Mouse (Mus musculus) CH12.LX (cell line): ENCODE measurements around the gene Cacng2. TPM values are rescaled to one million over a fixed set of nuclear protein-coding genes. Genes with fewer than 3 reads are reported as not detected.

Experiments
- DNase-seq: peaks from one replicate; pipeline ENCODE4 v3.0.0-alpha.2; 2013; ENCODE audit errors: extremely low read depth
- H3K27ac ChIP-seq: 2 replicates; pipeline ENCODE4 v1.5.1; 2012; ENCODE audit warnings: low read depth, mild to moderate bottlenecking, control low read depth, moderate library complexity; ENCODE audit not compliant: insufficient read depth
- H3K27me3 ChIP-seq: replicated peaks from 2 replicates; pipeline ENCODE3; 2012; ENCODE audit warnings: inconsistent platforms
- H3K36me3 ChIP-seq, 2 experiments: replicated peaks in 1 of 2; 2 replicates each; pipeline versions ENCODE3 to v1.6.1; 2012; ENCODE audit warnings: inconsistent platforms in 1 of 2, low read length in 1 of 2, mild to moderate bottlenecking in 1 of 2, mixed read lengths in 1 of 2, moderate library complexity in 1 of 2; ENCODE audit not compliant: control insufficient read depth in 1 of 2, insufficient read depth in 1 of 2
- H3K4me1 ChIP-seq, 2 experiments: 2 replicates each; pipeline ENCODE4 v1.6.1; 2012; ENCODE audit warnings: inconsistent platforms in 1 of 2, moderate library complexity in 1 of 2; ENCODE audit not compliant: insufficient read depth in 2 of 2, control insufficient read depth in 1 of 2
- H3K4me2 ChIP-seq: 2 replicates; pipeline ENCODE4 v1.6.1; 2012; ENCODE audit warnings: low read depth, mild to moderate bottlenecking, control low read depth; ENCODE audit not compliant: poor library complexity, insufficient read depth, severe bottlenecking
- H3K4me3 ChIP-seq, 3 experiments: fragments of 150-350 bp in 1 of 3; sonication (generic) in 1 of 3; replicated peaks in 1 of 3; 2 replicates each; pipeline versions ENCODE3 to v1.5.1; 2011 to 2012; ENCODE audit warnings: low read depth in 2 of 3, low read length in 2 of 3, mild to moderate bottlenecking in 2 of 3, moderate library complexity in 2 of 3, control low read depth in 1 of 3, improper control_type of control experiment in 1 of 3, inconsistent platforms in 1 of 3, mixed read lengths in 1 of 3; ENCODE audit not compliant: poor library complexity in 1 of 3
- H3K79me2 ChIP-seq: replicated peaks from 2 replicates; pipeline ENCODE4 v1.6.1; 2012; ENCODE audit warnings: mild to moderate bottlenecking, moderate library complexity; ENCODE audit not compliant: control insufficient read depth, poor library complexity, insufficient read depth, severe bottlenecking; ENCODE audit errors: extremely low read depth
- H3K9ac ChIP-seq: 2 replicates; pipeline ENCODE4 v1.6.1; 2012; ENCODE audit warnings: low read depth, mild to moderate bottlenecking, control low read depth, moderate library complexity; ENCODE audit not compliant: insufficient read depth
- H3K9me3 ChIP-seq: replicated peaks from 2 replicates; pipeline ENCODE3; 2012; ENCODE audit warnings: low read length, inconsistent platforms, mixed read lengths
- CTCF ChIP-seq, 2 experiments: IDR thresholded peaks in 1 of 2; conservative IDR thresholded peaks in 1 of 2; 2 replicates each; pipeline ENCODE4 v1.5.1; 2011 to 2012; ENCODE audit warnings: low read depth in 2 of 2, low read length in 2 of 2, improper control_type of control experiment in 1 of 2, inconsistent platforms in 1 of 2, mild to moderate bottlenecking in 1 of 2, moderate library complexity in 1 of 2
- EP300 ChIP-seq: IDR thresholded peaks from 2 replicates; pipeline ENCODE4 v1.6.1; 2011; ENCODE audit warnings: low read length, improper control_type of control experiment
- ETS1 ChIP-seq: conservative IDR thresholded peaks from 2 replicates; pipeline ENCODE4 v1.6.1; 2012; ENCODE audit warnings: low read depth, mild to moderate bottlenecking, inconsistent platforms, low read length, improper control_type of control experiment, moderate library complexity
- HCFC1 ChIP-seq: IDR thresholded peaks from 2 replicates; pipeline ENCODE4 v1.6.1; 2012; ENCODE audit warnings: low read depth, mild to moderate bottlenecking, inconsistent platforms, low read length, improper control_type of control experiment
- KAT2A ChIP-seq: IDR thresholded peaks from 2 replicates; pipeline ENCODE4 v1.6.1; 2012; ENCODE audit warnings: low read length, improper control_type of control experiment, inconsistent platforms; ENCODE audit not compliant: insufficient replicate concordance
- MAFK ChIP-seq: IDR thresholded peaks from 2 replicates; pipeline ENCODE4 v1.6.1; 2011; ENCODE audit warnings: low read length, improper control_type of control experiment; ENCODE audit not compliant: insufficient replicate concordance
- MAZ ChIP-seq: IDR thresholded peaks from 2 replicates; pipeline ENCODE4 v1.6.1; 2012; ENCODE audit warnings: low read depth, mild to moderate bottlenecking, inconsistent platforms, low read length, improper control_type of control experiment, moderate library complexity
- NRF1 ChIP-seq: IDR thresholded peaks from 2 replicates; pipeline ENCODE4 v1.6.1; 2014; ENCODE audit warnings: low read depth, mild to moderate bottlenecking, inconsistent platforms, low read length, improper control_type of control experiment, moderate library complexity
- PAX5 ChIP-seq: IDR thresholded peaks from 2 replicates; pipeline ENCODE4 v1.6.1; 2012; ENCODE audit warnings: low read length, inconsistent platforms, mixed read lengths
- POLR2AphosphoS2 ChIP-seq: IDR thresholded peaks from 2 replicates; pipeline ENCODE4 v1.6.1; 2011; ENCODE audit warnings: low read depth, low read length, improper control_type of control experiment
- RAD21 ChIP-seq: IDR thresholded peaks from 2 replicates; pipeline ENCODE4 v1.6.1; 2011; ENCODE audit warnings: low read depth, mild to moderate bottlenecking, low read length, improper control_type of control experiment, moderate library complexity
- RCOR1 ChIP-seq: conservative IDR thresholded peaks from 2 replicates; pipeline ENCODE4 v1.6.1; 2012; ENCODE audit warnings: low read depth, mild to moderate bottlenecking, inconsistent platforms, low read length, improper control_type of control experiment
- SMC3 ChIP-seq: IDR thresholded peaks from 2 replicates; pipeline ENCODE4 v1.6.1; 2011; ENCODE audit warnings: low read depth, low read length, improper control_type of control experiment
- TCF12 ChIP-seq: IDR thresholded peaks from 2 replicates; pipeline ENCODE4 v1.6.1; 2014; ENCODE audit warnings: low read depth, mild to moderate bottlenecking, inconsistent platforms, low read length, improper control_type of control experiment
- USF1 ChIP-seq: IDR thresholded peaks from 2 replicates; pipeline ENCODE4 v1.6.1; 2014; ENCODE audit warnings: low read depth, mild to moderate bottlenecking, inconsistent platforms, low read length, improper control_type of control experiment
- USF2 ChIP-seq: conservative IDR thresholded peaks from 2 replicates; pipeline ENCODE4 v1.6.1; 2011; ENCODE audit warnings: low read depth, low read length, improper control_type of control experiment
- ZC3H11A ChIP-seq: IDR thresholded peaks from 2 replicates; pipeline ENCODE4 v1.6.1; 2012; ENCODE audit warnings: low read depth, mild to moderate bottlenecking, inconsistent platforms, low read length, improper control_type of control experiment
- ZKSCAN1 ChIP-seq: IDR thresholded peaks from 2 replicates; pipeline ENCODE4 v1.6.1; 2012; ENCODE audit warnings: low read depth, inconsistent platforms, low read length, improper control_type of control experiment, borderline replicate concordance
- ZMIZ1 ChIP-seq: IDR thresholded peaks from 2 replicates; pipeline ENCODE4 v1.6.1; 2012; ENCODE audit warnings: low read depth, mild to moderate bottlenecking, inconsistent platforms, low read length, improper control_type of control experiment
- dilution Hi-C: fragments of 300-500 bp; cut with MboI; formaldehyde crosslinking; loops from 2 replicates; pipeline ENCODE4 v1.14.3; 2020; ENCODE audit warnings: low sequenced_read_pairs; ENCODE audit not compliant: extremely low pct_unique_long_range_greater_than_20kb, extremely low pct_ligation_motif_present
- in situ Hi-C: fragments of 300-500 bp; cut with MboI; formaldehyde crosslinking; loops from 3 replicates; pipeline ENCODE4 v1.14.3; 2019; ENCODE audit warnings: low sequenced_read_pairs, low pct_ligation_motif_present, low pct_unique_long_range_greater_than_20kb, mixed read lengths
- polyA plus RNA-seq: library from polyadenylated mRNA; unstranded; fragments of >175 nt; gene quantifications from 2 replicates; pipeline ENCODE4 v1.2.1, GENCODE M21; 2012; ENCODE audit warnings: low read depth; ENCODE audit not compliant: insufficient read length
- total RNA-seq, 2 experiments: library from RNA; depleted of rRNA; stranded (reverse); fragments of 300-350 nt in 1 of 2; fragments of >200 nt in 1 of 2; gene quantifications; 2 replicates each; pipeline ENCODE4 v1.2.3; 2012 to 2014

Cacng2 gene
- total and polyA plus RNA-seq, 3 experiments, result not detected

GRCm38 (mm10) chr15:78134606-78135005 lies 14.8 kb upstream of the Cacng2 start (continued):
- TF ChIP-seq PAX5 (no peak), POLR2AphosphoS2 (no peak)

GRCm38 (mm10) chr15:78133389-78133788 lies 13.6 kb upstream of the Cacng2 start:
- Histone ChIP-seq H3K4me3 (no peak overlapping the region), H3K36me3 (no peaks in the 10 kb centered on the region), H3K27ac (no peak overlapping the region), H3K27me3 (peaks cover 75% of the 10 kb centered on the region), H3K79me2 (no peaks in the 10 kb centered on the region), H3K4me1 (0 out of 4 replicates have a peak, but pooled peaks cover 0 to 4% of the 10 kb centered on the region in 2 experiments), H3K4me2 (no peak overlapping the region), H3K9me3 (no peaks in the 10 kb centered on the region), H3K9ac (no peak overlapping the region)
- dilution Hi-C loops (no loop called here), in situ Hi-C loops (no loop called here)
- no peak for TF ChIP-seq CTCF (conservative IDR thresholded peaks at IDR 0.05 in 1 of 2, IDR thresholded peaks at IDR 0.05 in 1 of 2; ENCODE audit: low read depth in 2 of 2, low read length in 2 of 2)
- TF ChIP-seq RCOR1, result no peak
- no peak for TF ChIP-seq MAFK
- no peak for TF ChIP-seq USF2
- TF ChIP-seq ZC3H11A, result no peak
- TF ChIP-seq NRF1, result no peak
- no peak for TF ChIP-seq POLR2AphosphoS2
- TF ChIP-seq TCF12, result no peak
- TF ChIP-seq ZMIZ1, result no peak
- DNase-seq, result no peak

GRCm38 (mm10) chr15:78119248-78119647 lies 580 bp downstream of the Cacng2 start:
- DNase-seq, result no peak
- Histone ChIP-seq H3K4me2 (no peak overlapping the region), H3K4me3 (no peak overlapping the region), H3K27ac (no peak overlapping the region), H3K9me3 (peaks cover 4% of the 10 kb centered on the region), H3K9ac (no peak overlapping the region), H3K4me1 (no peaks in the 10 kb centered on the region), H3K79me2 (no peaks in the 10 kb centered on the region)
- dilution Hi-C loops, result no loop called here
- no peak for TF ChIP-seq ZKSCAN1
- TF ChIP-seq MAZ, result no peak
- TF ChIP-seq EP300, result no peak
- TF ChIP-seq MAFK, result no peak
- no peak for TF ChIP-seq SMC3
- no peak for TF ChIP-seq ETS1
- TF ChIP-seq USF1, result no peak
- no peak for TF ChIP-seq KAT2A
- TF ChIP-seq RAD21, result no peak
- no peak for TF ChIP-seq HCFC1
- TF ChIP-seq, all 38 proteins: peak for 0
- Histone ChIP-seq H3K27me3 (peaks cover 64% of the 10 kb centered on the region), H3K36me3 (no peaks in the 10 kb centered on the region)
- in situ Hi-C loops, result no loop called here
